Mouse (Mus musculus) heart, postnatal 36 days (tissue): ENCODE measurements around the gene Prss48. TPM values are rescaled to one million over a fixed set of nuclear protein-coding genes. Genes with fewer than 3 reads are reported as not detected.
A peak's percentile ranks its signal among the peaks of the same experiment; 100 is the strongest.
"Not testable (repeated sequence)": the region's sequence is repeated elsewhere in the genome, so short reads cannot be mapped to it uniquely, and the experiment has no call there.

Experiments used
- DNase-seq, 2 experiments: peaks; one replicate each; pipeline ENCODE4 v3.0.0; 2021 to 2022
- intact Hi-C: fragments of 180-260 bp; cut with DNase I; formaldehyde crosslinking; loops from one replicate; pipeline ENCODE4 v1.15.1; 2025
- total RNA-seq, 2 experiments: library from RNA; stranded (reverse); gene quantifications; 2 replicates each; pipeline ENCODE4 v1.2.3; 2021

The Prss48 gene
- total RNA-seq, 2 experiments from 2014 or later, result not detected

GRCm38 (mm10) chr3:86010618-86011017 is 8.3 kb upstream of the Prss48 start:
- DNase-seq, result no peak
- intact Hi-C loops, result no loop called here

GRCm38 (mm10) chr3:86004751-86005150 is 2.5 kb upstream of the Prss48 start:
- no peak for DNase-seq
- intact Hi-C loops, result no loop called here

GRCm38 (mm10) chr3:86002940-86003339 is 649 bp upstream of the Prss48 start:
- intact Hi-C loops, result no loop called here
- no peak for DNase-seq

GRCm38 (mm10) chr3:86001271-86001670 is 1.0 kb downstream of the Prss48 start:
- intact Hi-C loops, result no loop called here
- no peak for DNase-seq

- intact Hi-C loops, result no loop called here
- no peak for DNase-seq
Measured at GRCm38 (mm10) chr3:85994645-85995044, 7.6 kb downstream of the Prss48 start.

- DNase-seq, result peak; percentile 23 to 31
Measured at GRCm38 (mm10) chr3:85993744-85994143, 8.5 kb downstream of the Prss48 start.

GRCm38 (mm10) chr3:85991802-85992156 is 10.5 kb downstream of the Prss48 start:
- intact Hi-C loops, result no loop called here
- no peak for DNase-seq

More at GRCm38 (mm10) chr3:85993744-85994143, 8.5 kb downstream of the Prss48 start:
- intact Hi-C loops, result no loop called here

- no peak for DNase-seq
- intact Hi-C loops, result no loop called here
Measured at GRCm38 (mm10) chr3:85991140-85991801, 11.0 kb downstream of the Prss48 start.

GRCm38 (mm10) chr3:85987225-85987624 is 15.1 kb downstream of the Prss48 start:
- intact Hi-C loops, result no loop called here

GRCm38 (mm10) chr3:85984537-85984936 is 17.8 kb downstream of the Prss48 start:
- DNase-seq, result no peak
- intact Hi-C loops, result no loop called here

More at GRCm38 (mm10) chr3:85987225-85987624, 15.1 kb downstream of the Prss48 start:
- no peak for DNase-seq

GRCm38 (mm10) chr3:85981761-85982160 is 20.5 kb downstream of the Prss48 start:
- intact Hi-C loops, DNase-seq: not testable (repeated sequence)

GRCm38 (mm10) chr3:85980036-85980435 is 22.3 kb downstream of the Prss48 start:
- no peak for DNase-seq

GRCm38 (mm10) chr3:85974451-85974850 is 27.8 kb downstream of the Prss48 start:
- intact Hi-C loops, result no loop called here
- no peak for DNase-seq

More at GRCm38 (mm10) chr3:85980036-85980435, 22.3 kb downstream of the Prss48 start:
- intact Hi-C loops, result no loop called here

GRCm38 (mm10) chr3:85973376-85974140 is 28.7 kb downstream of the Prss48 start:
- intact Hi-C loops, result no loop called here
- no peak for DNase-seq

GRCm38 (mm10) chr3:85971599-85971975 is 30.7 kb downstream of the Prss48 start:
- intact Hi-C loops, result no loop called here
- DNase-seq, result peak in 1 of 2 experiments; percentile 4

- peak; percentile 78 to 85 for DNase-seq
- intact Hi-C loops, result no loop called here
Measured at GRCm38 (mm10) chr3:85970742-85971598, 31.3 kb downstream of the Prss48 start, which contains the start of gene Sh3d19. Gene Sh3d19, plus strand, starts transcription at chr3:85971109.

GRCm38 (mm10) chr3:85969040-85969439 is 33.3 kb downstream of the Prss48 start:
- intact Hi-C loops, result no loop called here
- no peak for DNase-seq

GRCm38 (mm10) chr3:85965479-85965878 is 36.8 kb downstream of the Prss48 start:
- intact Hi-C loops, result no loop called here

GRCm38 (mm10) chr3:85961134-85961533 is 41.2 kb downstream of the Prss48 start:
- no peak for DNase-seq
- intact Hi-C loops, result no loop called here

More at GRCm38 (mm10) chr3:85965479-85965878, 36.8 kb downstream of the Prss48 start:
- DNase-seq, result no peak

- DNase-seq, result no peak
- intact Hi-C loops, result no loop called here
Measured at GRCm38 (mm10) chr3:85959669-85960068, 42.6 kb downstream of the Prss48 start.

- intact Hi-C loops, result no loop called here
- DNase-seq, result no peak
Measured at GRCm38 (mm10) chr3:85955704-85956103, 46.6 kb downstream of the Prss48 start.
